Mouse (Mus musculus) heart, adult 9 months (tissue): ENCODE data around the gene Olfr429.
"Not testable (repeated sequence)": the region's sequence is repeated elsewhere in the genome, so short reads cannot be mapped to it uniquely, and the experiment has no call there.

ENCODE experiments used
- DNase-seq, 2 experiments: peaks; one replicate each; pipeline ENCODE4 v3.0.0; 2022; ENCODE audit warnings: low spot score in 2 of 2

Gene Olfr429

DNA sequence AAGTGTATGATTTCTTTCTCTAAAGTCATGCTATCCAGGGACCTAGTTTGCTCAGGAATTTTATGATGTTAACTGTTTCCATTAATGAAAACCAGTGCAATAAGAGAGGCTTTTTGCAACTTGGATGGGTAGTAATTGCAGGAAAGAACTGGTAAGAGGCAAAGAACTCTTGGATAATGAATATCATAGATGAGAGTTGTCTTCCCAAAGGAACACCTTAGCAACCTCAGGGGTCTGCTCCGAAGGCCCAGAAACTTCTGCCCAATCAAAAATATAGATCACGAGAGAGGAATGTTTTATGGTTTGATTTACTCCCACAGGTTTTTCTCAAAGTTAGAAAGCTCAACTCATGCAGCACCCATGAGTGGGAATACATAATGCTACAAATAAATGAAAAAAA lies at the start of gene Olfr429:
Gene Olfr429, plus strand, starts transcription at position 301 of the 400 bp plus-strand sequence.
- no peak for DNase-seq

DNA sequence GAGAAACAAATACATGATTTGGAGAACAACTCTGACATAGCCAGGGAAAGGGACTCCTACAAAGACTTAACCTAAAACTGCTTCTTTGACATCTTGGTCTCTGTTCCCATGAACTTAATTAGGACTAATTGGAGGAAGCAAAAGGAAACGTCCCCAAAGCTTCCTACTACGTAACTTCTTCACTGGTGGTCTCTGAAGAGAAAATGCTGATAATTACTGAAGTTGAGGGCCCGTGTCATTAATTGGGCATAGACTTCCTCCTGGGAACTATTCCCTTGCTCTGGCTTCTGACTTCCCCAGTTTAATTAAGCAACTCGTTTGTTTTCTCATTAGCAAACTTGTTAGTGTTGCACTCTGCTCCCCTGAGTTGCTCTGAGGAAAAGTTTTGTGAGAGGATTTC lies 48.3 kb upstream of the Olfr429 start:
- DNase-seq: no peak

DNA sequence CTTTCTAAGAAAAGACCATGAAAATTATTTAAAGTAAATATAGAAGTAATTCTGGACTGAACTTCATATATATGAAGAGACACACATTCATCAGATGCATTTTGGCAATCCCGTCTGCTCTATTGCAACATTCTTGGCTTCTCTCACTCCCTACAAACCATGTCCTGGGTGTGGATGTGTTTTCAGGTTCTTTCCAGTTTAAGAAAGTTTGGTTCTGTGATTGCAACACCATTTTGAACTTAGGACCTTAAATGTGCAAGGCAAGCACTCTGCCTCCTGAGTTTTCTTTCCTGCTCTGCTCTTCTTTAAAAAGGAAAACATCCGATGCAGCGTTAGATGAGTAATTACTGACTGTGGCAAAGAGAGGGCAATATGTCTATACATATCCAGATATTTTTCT lies 45.7 kb upstream of the Olfr429 start:
- DNase-seq: peak; percentile 49 to 50

DNA sequence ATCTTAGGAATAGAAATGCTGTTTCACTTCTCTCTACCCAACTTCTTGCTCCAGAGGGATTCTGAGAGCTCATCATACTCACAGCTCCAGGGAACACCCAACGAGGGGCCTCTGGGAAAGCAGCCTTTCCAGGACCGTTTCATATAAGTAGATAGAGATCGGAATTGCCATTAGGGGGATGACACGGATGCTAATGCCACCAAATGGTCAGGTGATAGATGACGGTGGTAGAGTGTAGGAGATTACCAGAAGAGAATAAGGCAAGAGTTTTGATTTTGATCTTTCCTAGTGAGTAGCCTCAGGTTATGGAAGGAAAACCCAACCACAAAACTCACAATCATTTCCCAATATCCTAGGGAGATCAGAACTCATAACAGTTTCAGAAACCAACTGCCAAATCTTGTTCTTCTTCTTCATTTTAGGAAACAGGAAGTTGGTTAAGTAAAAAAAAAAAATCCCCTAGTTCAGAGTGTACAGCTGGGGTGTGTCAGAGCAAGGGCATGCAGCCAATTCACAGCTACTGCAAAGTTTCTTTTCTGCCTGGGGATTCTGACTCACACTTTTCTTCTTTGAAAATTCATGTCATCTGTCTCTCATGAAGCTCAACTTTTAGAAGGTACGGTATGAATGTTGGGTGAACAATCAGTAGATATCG lies 43.5 kb upstream of the Olfr429 start, which contains the start of gene Olfr433:
Gene Olfr433, plus strand, starts transcription at position 183 of the 655 bp plus-strand sequence.
- peak; percentile 77 to 86 for DNase-seq

DNA sequence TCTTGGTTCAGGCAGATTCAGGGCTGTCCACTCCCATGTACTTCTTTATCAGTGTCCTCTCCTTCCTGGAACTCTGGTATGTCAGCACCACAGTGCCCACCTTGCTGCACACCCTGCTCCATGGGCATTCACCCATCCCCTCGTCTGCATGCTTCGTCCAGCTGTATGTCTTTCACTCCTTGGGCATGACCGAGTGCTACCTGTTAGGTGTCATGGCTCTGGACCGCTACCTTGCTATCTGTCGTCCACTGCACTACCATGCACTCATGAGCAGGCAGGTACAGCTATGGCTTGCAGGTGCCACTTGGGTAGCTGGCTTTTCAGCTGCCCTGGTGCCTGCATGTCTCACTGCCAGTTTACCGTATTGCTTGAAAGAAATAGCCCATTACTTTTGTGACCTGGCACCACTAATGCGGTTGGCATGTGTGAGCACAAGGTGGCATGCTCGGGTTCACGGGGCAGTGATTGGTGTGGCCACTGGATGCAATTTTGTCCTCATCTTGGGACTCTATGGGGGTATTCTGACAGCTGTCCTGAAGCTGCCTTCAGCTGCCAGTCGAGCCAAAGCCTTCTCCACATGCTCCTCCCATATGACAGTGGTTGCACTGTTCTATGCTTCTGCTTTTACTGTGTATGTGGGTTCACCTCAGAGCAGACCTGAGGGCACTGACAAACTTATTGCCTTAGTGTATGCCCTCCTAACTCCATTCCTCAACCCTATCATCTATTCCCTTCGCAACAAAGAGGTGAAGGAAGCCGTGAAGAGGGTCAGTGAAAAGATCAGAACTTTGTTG lies 41.8 kb upstream of the Olfr429 start:
- DNase-seq: not testable (repeated sequence)

DNA sequence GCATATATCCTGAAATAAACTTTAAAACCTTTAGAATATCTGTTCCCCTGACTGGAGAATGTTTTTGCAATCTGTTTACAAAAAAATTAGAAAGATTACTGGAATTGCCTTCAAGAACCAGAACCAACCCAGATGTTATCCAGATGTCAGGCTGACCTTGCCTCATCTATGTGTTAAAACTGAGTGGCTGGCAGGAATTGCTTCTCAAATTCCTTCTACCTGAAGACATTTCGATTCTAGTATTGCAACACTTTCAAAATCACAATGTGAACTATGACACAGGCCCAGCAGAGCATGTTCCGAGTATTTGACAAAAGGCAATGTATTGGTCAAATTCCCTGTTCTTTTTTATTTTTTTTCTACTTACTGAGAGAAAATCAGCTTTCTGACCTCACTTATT lies 39.7 kb upstream of the Olfr429 start:
- peak; percentile 56 to 76 for DNase-seq

DNA sequence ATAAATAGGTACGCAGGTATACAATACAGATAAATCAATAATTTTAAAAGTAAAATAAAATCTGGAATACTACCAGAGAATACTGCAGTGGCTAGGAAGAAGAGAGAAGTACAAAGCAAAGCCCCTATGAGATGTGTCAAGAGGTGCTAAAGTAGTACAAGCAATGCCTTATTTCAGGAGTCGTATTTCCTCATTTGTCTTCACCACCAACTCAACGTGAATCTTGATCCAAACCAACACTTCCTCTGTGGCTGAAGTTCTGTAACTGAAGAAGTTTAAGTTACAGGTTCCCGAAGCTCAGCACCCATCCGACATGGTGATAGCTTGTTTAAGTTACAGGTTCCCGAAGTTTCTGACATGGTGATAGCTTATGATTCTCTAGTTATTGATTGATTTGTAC lies 35.9 kb upstream of the Olfr429 start:
- DNase-seq: not testable (repeated sequence)

DNA sequence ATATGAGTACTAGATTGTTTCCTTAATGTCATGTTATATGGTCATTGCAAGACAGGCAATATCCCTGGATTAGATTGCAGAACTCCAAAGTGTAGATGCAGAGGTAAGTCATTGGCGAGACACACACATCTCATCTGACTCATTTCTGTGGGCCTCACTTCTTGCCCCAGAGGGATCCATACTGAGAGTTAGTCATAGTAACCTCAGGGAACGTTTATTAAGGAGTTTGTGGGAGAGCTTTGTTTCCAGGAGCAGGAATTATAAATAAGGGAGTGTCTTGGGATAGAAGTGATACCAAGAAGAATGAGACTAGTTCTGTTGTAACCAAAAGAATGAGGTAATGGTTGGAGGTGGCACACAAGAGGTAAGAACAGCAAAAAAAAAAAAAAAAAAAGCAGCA lies 35.2 kb upstream of the Olfr429 start, which contains the start of gene Olfr432:
Gene Olfr432, plus strand, starts transcription at position 313 of the 400 bp plus-strand sequence.
- no peak for DNase-seq

DNA sequence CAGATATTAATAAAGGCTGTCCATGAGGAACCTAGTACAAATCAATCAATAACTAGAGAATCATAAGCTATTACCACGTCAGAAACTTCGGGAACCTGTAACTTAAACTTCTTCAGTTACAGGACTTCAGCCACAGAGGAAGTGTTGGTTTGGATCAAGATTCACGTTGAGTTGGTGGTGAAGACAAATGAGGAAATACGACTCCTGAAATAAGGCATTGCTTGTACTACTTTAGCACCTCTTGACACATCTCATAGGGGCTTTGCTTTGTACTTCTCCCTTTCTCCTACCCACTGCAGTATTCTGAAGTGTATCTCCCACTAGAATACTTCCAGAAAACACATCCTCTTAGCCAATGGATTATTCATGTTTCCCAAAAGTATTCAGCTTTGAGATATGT lies 34.8 kb upstream of the Olfr429 start:
- not testable (repeated sequence) for DNase-seq

DNA sequence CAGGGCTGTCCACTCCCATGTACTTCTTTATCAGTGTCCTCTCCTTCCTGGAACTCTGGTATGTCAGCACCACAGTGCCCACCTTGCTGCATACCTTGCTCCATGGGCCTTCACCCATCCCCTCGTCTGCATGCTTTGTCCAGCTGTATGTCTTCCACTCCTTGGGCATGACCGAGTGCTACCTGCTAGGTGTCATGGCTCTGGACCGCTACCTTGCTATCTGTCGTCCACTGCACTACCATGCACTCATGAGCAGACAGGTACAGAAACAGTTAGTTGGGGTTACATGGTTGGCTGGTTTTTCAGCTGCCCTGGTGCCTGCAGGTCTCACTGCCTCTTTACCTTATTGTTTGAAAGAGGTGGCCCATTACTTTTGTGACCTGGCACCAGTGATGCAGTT lies 33.6 kb upstream of the Olfr429 start:
- DNase-seq: no peak

DNA sequence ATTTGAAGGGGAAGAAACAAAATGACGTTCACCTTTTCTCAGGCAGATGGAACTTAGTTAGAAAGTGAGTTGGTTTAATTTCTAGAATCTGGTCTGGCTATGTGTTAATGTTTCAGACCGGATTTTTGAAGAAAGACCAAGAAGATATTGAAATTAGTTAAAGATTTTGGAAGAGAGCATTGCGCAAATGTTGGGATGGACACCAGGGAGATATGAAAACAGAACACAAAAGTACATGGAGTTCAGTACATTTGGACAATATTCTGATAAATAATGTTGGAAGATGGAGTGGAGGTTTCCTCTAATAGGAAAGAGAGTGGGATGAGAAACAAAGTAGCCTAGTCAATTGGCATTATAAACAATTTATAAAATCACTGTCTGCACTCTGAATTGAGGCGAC lies 32.6 kb upstream of the Olfr429 start:
- DNase-seq: peak; percentile 36 to 44

DNA sequence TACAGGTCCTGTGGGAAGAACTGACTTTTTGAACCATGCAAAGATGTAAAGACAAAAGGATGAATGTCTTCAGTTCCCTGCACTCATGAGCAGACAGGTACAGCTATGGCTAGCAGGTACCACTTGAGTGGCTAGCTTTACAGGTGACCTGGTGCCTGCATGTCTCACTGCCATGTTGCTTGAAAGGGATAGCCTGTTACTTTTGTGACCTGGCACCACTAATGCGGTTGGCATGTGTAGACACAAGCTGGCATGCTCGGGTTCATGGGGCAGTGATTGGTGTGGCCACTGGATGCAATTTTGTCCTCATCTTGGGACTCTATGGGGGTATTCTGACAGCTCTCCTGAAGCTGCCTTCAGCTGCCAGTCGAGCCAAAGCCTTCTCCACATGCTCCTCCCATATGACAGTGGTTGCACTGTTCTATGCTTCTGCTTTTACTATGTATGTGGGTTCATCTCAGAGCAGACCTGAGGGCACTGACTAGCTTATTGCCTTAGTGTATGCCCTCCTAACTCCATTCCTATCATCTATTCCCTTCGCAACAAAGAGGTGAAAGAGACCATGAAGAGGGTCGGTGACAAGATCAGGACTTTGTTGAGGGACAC lies 32.1 kb upstream of the Olfr429 start:
- DNase-seq: no peak

DNA sequence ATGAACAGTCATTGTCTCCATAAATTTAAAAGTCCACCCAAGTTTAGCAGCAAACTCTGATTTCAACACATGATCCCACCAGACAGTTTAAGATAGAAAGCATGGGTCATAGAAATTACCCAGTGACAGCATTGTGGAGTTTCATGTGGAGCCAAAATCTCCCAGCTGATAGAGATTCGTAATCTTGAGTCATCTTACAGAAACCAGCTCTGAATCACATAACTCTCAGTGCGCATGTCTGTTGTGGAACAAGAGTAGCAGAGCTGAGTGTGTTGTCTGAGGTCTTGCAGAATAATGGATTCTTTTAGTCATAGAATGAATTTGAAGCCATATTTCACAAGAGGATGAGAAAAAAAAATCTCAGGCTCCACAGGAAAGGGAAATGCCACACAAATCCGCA lies 31.1 kb upstream of the Olfr429 start:
- no peak for DNase-seq

DNA sequence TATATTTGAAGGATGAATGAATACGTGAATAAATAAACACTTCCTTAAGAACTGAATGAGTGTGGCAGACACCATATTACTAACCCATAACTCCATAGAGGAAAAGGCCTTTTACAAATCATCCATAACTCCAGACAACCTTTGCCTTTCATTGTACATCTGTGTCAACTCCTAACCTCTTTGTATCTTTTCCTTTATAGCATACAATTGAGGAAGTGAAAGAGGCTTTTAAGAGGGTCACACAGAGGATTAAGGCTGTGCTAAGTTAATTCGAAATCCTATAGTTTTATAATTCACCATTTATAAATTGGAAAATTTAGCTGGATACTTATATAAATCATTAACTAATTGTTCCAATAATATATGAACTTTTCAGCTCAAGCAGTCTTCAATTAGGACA lies 28.9 kb upstream of the Olfr429 start:
- no peak for DNase-seq

DNA sequence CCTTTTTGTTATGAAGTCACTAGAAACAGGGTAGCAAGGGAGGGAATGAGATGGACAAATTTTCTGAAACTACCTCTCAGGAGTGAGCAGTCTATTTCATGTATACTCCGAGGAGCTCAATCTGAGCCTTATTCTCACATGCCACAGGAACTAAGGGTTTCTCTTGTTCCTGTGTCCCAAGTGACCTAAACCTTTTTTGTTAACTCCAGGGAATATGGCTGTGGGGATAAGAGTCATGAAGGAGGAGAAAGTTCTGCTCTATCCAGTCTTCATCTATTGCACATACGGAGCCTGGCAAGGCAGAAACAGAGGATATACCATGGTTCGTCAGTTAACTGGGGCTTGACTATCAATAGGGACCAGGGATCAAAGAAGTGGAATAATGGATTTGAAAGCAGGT lies 17.8 kb upstream of the Olfr429 start, which contains the start of gene Olfr430:
Gene Olfr430, plus strand, starts transcription at position 301 of the 400 bp plus-strand sequence.
- DNase-seq: no peak

DNA sequence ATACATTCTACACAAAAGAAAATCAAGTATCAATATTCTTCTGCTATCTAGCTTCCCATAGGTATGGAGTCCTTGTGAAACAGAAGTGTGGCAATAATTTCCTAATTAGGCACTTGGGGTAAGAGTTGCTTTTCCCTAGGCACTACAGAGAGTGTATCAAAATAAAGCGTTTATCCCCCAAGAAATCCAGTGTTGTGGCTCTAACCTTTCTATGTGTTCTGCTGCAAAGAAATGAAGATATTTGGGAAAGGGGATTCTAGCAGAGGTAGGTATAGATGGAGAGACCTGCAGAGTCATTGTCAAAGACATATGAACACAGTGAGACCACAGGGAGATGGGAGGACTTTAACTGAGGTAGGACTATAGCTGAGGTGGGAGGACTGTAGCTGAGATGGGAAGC lies 12.5 kb downstream of the Olfr429 start, which contains the start of gene Olfr427:
Gene Olfr427, plus strand, starts transcription at position 301 of the 400 bp plus-strand sequence.
- DNase-seq: no peak

DNA sequence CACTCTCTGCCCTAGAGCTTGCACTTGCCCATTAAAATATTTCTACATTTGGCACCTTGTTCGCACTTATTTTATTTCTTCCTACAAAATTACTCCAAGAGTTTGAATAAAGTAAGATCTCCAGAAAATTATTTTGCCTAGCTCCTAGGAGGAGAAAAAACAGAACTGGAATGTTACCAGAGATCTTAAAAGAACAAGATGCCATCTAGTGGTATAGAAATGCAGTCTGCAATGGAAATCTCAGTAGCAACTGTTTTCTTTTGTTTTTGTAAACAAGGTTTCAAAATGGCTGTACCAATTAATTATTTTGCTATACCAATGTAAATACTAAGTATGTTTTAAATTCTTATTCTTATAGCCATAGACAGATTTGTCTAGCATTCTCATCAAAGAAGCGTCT lies 19.6 kb downstream of the Olfr429 start:
- no peak for DNase-seq

DNA sequence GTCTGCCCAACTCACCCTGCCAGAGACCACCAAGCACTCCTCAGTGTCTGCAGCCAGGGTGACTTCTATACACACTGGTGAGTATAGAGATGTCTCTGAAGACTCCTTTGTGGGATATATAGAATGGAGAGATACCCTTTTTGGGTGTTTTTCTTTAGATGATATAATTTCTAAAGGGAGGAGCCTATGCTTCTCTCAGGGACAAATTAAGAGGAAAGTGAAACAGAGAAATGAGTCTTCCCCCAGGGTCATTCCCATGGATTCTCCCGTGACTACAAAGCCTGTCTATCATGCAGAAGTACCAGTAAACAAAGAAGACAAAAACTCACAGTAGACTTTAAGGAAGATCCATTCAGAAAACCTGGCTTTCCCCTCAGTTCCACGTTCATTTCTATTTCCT lies 36.9 kb downstream of the Olfr429 start, which contains the start of gene Olfr231:
Gene Olfr231, minus strand, starts transcription at position 101 of the 400 bp plus-strand sequence.
- DNase-seq: no peak

DNA sequence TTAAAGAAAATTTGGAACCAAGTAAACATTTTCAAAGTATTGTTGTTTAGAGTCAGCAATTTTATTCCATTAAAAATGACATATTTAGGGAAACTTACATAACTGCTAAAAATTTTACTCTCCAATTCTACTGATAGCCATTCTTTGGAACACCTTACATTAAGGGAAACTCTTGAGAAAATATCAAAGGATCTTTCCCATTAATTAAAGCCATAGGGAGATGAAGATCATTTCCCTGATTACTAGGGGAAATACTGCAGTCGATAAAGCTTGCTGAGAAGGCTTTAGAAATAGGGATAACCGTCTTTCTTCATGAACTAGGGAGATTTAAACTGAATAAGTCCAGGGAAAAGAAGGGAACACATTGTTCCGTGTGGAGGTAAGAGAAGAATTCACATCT lies 47.1 kb downstream of the Olfr429 start, which contains the start of gene Olfr424:
Gene Olfr424, plus strand, starts transcription at position 301 of the 400 bp plus-strand sequence.
- DNase-seq: no peak

DNA sequence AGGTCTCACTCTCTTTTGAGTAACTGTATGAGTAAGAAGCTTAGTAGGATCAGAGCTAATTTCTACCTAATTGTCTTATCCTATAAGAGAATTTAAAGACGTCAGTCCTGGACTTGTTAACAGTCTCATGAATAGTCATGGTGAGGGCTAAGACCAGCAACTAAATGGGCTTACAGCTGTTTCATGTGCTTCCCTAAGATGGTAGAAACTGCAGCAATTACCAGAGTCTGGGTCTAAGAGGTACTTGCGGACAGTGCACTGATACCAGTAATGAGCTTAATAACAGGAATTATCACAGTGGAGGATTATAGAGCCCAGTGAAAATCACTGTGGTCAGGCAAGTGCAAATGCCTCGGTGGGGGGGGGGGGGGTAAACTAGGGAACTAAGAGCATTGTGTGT lies 47.9 kb downstream of the Olfr429 start:
- DNase-seq: no peak
